Mouse (Mus musculus) midbrain, postnatal 0 days (tissue): ENCODE measurements at regions not wholly inside any gene's neighbourhood (a gene's known extent, or its start where the extent isn't known, plus 50 kb on each side); places are given as distances from the start of the nearest gene placed in this dataset.

Experiments
- ATAC-seq: fragments of 200-750 bp; cut with Nextera tagmentation; 2 replicates; pipeline ENCODE4 v1.8.0; 2017; ENCODE audit warnings: moderate number of reproducible peaks, mild to moderate bottlenecking, moderate TSS enrichment, moderate library complexity; ENCODE audit not compliant: low FRiP score
- DNase-seq: peaks from one replicate; pipeline ENCODE4 v3.0.0-alpha.2; 2015; ENCODE audit warnings: low spot score
- H3K27ac ChIP-seq: fragments of 300-500 bp; sonication (generic); 2 replicates; pipeline ENCODE4 v1.5.1; 2014; ENCODE audit warnings: low read depth, mild to moderate bottlenecking, low read length, mixed read lengths
- H3K27me3 ChIP-seq: fragments of 300-500 bp; sonication (generic); 2 replicates; pipeline ENCODE4 v1.6.1; 2014; ENCODE audit warnings: low read length, control low read depth, mixed read lengths; ENCODE audit not compliant: insufficient read depth
- H3K36me3 ChIP-seq: fragments of 300-500 bp; sonication (generic); 2 replicates; pipeline ENCODE4 v1.6.1; 2014; ENCODE audit warnings: low read length, control low read depth, mixed read lengths; ENCODE audit not compliant: insufficient read depth
- H3K4me1 ChIP-seq: fragments of 300-500 bp; sonication (generic); 2 replicates; pipeline ENCODE4 v1.6.1; 2014; ENCODE audit warnings: mild to moderate bottlenecking, control low read depth, antibody characterized with exemption, low read length, mixed read lengths; ENCODE audit not compliant: insufficient read depth
- H3K4me2 ChIP-seq: fragments of 300-500 bp; sonication (generic); 2 replicates; pipeline ENCODE4 v1.6.1; 2014; ENCODE audit warnings: low read depth, mild to moderate bottlenecking, low read length, mixed read lengths; ENCODE audit not compliant: poor library complexity, severe bottlenecking
- H3K4me3 ChIP-seq: fragments of 300-500 bp; sonication (generic); 2 replicates; pipeline ENCODE4 v1.5.1; 2014; ENCODE audit warnings: low read depth, mild to moderate bottlenecking, low read length, moderate library complexity
- H3K9ac ChIP-seq: fragments of 300-500 bp; sonication (generic); replicated peaks from 2 replicates; pipeline ENCODE4 v1.6.1; 2014; ENCODE audit warnings: mild to moderate bottlenecking, low read length, moderate library complexity, mixed read lengths; ENCODE audit not compliant: poor library complexity, severe bottlenecking
- H3K9me3 ChIP-seq: fragments of 300-500 bp; sonication (generic); 2 replicates; pipeline ENCODE4 v1.6.1; 2016; ENCODE audit warnings: low read length, control low read depth
- CTCF ChIP-seq: IDR thresholded peaks from 2 replicates; pipeline ENCODE4 v1.5.1; 2016; ENCODE audit warnings: antibody characterized with exemption, mild to moderate bottlenecking
- WGBS: fragments of 180-500 bp; shearing (Covaris S2); extraction: QIAGEN DNeasy Blood & Tissue Kit; methylation state at CpG from one replicate; pipeline ENCODE4 v1.1.7; 2014; 5-methylcytosine and 5-hydroxymethylcytosine counted together

GRCm38 (mm10) chr14:101382838-101383237 lies 182.7 kb upstream of the Prr30 start:
- no peak for DNase-seq
- ATAC-seq, result no peak
- Histone ChIP-seq H3K27me3 (no peaks in the 10 kb centered on the region), H3K27ac (no peak overlapping the region), H3K4me3 (no peak overlapping the region), H3K4me2 (no peak overlapping the region), H3K9me3 (no peaks in the 10 kb centered on the region), H3K36me3 (no peaks in the 10 kb centered on the region), H3K9ac (no peak overlapping the region), H3K4me1 (no peaks in the 10 kb centered on the region)
- TF ChIP-seq CTCF, result no peak
- WGBS, result 88% methylated on average over 6 of the region's 6 CpGs

GRCm38 (mm10) chr14:101381943-101382342 lies 181.8 kb upstream of the Prr30 start:
- H3K4me3 ChIP-seq, result no peak overlapping the region
- no peaks in the 10 kb centered on the region for H3K4me1 ChIP-seq
- H3K4me2 ChIP-seq, result no peak overlapping the region
- H3K27ac ChIP-seq, result no peak overlapping the region
- WGBS, result 74% methylated on average over 2 of the region's 2 CpGs
- no peaks in the 10 kb centered on the region for H3K36me3 ChIP-seq
- TF ChIP-seq CTCF, result no peak
- no peaks in the 10 kb centered on the region for H3K27me3 ChIP-seq
- no peaks in the 10 kb centered on the region for H3K9me3 ChIP-seq
- DNase-seq, result peak; percentile 63
- no peak overlapping the region for H3K9ac ChIP-seq
- no peak for ATAC-seq

DNA sequence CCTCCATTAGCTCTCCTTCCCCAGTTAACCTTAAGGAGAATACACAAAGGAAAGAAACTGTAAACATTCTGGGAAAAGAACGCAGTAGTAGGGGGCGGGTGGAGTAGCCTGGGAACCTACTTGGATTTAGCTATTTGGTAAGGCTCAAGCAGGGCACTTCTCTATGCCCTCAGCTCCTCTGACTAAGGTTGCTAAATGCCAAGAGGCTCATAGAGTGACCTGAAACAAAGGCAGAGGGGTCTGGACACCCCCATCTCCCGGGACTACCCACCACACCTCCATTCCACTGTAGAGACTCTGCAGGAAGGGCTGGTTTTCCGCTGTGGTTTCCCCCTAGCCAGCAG lies 179.5 kb upstream of the Prr30 start:
- no peaks in the 10 kb centered on the region for H3K27me3 ChIP-seq

GRCm38 (mm10) chr14:101378965-101379662 lies 179.0 kb upstream of the Prr30 start:
- TF ChIP-seq CTCF, result peak; percentile 97
- H3K9me3 ChIP-seq, result no peaks in the 10 kb centered on the region
- H3K4me2 ChIP-seq, result peak overlapping the region; percentile 50
- peak; percentile 91 for DNase-seq
- peak overlapping the region; percentile 25 for H3K4me3 ChIP-seq
- no peaks in the 10 kb centered on the region for H3K36me3 ChIP-seq
- ATAC-seq, result peak; percentile 82
- no peak overlapping the region for H3K27ac ChIP-seq
- H3K27me3 ChIP-seq, result no peaks in the 10 kb centered on the region
- H3K9ac ChIP-seq, result 0 out of 2 replicates have a peak overlapping the region, but pooled peaks have one; percentile 39
- 16% methylated on average over 21 of the region's 21 CpGs for WGBS
- no peaks in the 10 kb centered on the region for H3K4me1 ChIP-seq

More for the DNA sequence above, 179.5 kb upstream of the Prr30 start:
- no peaks in the 10 kb centered on the region for H3K9me3 ChIP-seq
- no peaks in the 10 kb centered on the region for H3K4me1 ChIP-seq
- no peak overlapping the region for H3K27ac ChIP-seq
- TF ChIP-seq CTCF, result no peak
- 50% methylated on average over 4 of the region's 4 CpGs for WGBS
- no peak overlapping the region for H3K4me3 ChIP-seq
- no peak overlapping the region for H3K9ac ChIP-seq
- H3K36me3 ChIP-seq, result no peaks in the 10 kb centered on the region
- ATAC-seq (no peak), DNase-seq (no peak)
- peak overlapping the region; percentile 50 for H3K4me2 ChIP-seq

DNA sequence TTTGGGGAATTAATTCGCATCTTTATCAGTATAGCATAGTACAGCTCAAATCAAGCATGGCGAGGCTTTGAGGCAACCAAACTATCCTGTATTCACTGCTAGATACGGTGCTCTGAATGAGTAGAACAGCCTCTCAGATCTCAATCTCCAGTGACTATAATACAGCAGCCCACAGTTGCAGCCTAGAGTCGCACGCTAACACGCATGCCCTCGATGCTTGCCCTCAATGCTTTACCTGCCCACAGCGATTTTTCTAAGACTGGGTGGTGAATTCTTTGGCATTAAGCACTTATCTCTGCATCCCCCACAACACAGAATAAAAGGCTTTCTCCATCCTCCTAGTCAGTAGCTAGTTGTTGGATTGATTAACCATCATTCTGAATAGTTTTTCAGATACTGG lies 178.4 kb upstream of the Prr30 start:
- H3K4me3 ChIP-seq, result no peak overlapping the region
- no peaks in the 10 kb centered on the region for H3K36me3 ChIP-seq
- no peaks in the 10 kb centered on the region for H3K27me3 ChIP-seq
- DNase-seq (peak; percentile 22), ATAC-seq (no peak)
- no peak overlapping the region for H3K9ac ChIP-seq
- no peak for TF ChIP-seq CTCF
- H3K27ac ChIP-seq, result no peak overlapping the region
- H3K4me2 ChIP-seq, result peak overlapping the region; percentile 50
- H3K9me3 ChIP-seq, result no peaks in the 10 kb centered on the region
- WGBS, result 37% methylated on average over 8 of the region's 8 CpGs
- no peaks in the 10 kb centered on the region for H3K4me1 ChIP-seq

GRCm38 (mm10) chr14:101376690-101377089 lies 176.6 kb upstream of the Prr30 start:
- Histone ChIP-seq H3K4me3 (no peak overlapping the region), H3K36me3 (no peaks in the 10 kb centered on the region), H3K4me2 (no peak overlapping the region), H3K9ac (no peak overlapping the region), H3K9me3 (no peaks in the 10 kb centered on the region), H3K27ac (no peak overlapping the region), H3K4me1 (no peaks in the 10 kb centered on the region), H3K27me3 (no peaks in the 10 kb centered on the region)
- 82% methylated on average over 1 of the region's 1 CpGs for WGBS
- no peak for TF ChIP-seq CTCF
- ATAC-seq, result no peak
- no peak for DNase-seq
